Mouse (Mus musculus): ENCODE results near the gene Ctnnd1.

GRCm38 (mm10) chr2:84582286-84582685 is 68.3 kb downstream of the Ctnnd1 start:
- TF ChIP-seq POLR2A (IDR thresholded peaks at IDR 0.05; ENCODE audit: control insufficient read depth, low read depth, low read length), result no peak
- no peak for TF ChIP-seq CTCF (IDR thresholded peaks at IDR 0.05; ENCODE audit: control insufficient read depth, insufficient read depth, insufficient replicate concordance, low read depth, low read length)

Data from testis, adult 2 months (tissue).